Comparison of ENCODE assay signal across 8 mouse cellular contexts in genomic region chr2:71054716-71055115, GRCm38 (mm10). TPM values are rescaled to one million over a fixed set of nuclear protein-coding genes. Genes with fewer than 3 reads are reported as not detected.
A peak's percentile ranks its signal among the peaks of the same experiment; 100 is the strongest.
DNase-seq lines count a peak whose midpoint lies in the region; ATAC-seq and TF ChIP-seq lines count a peak whose summit lies in the region.

No protein-coding gene starts in this region.

- H3K9ac ChIP-seq in heart, embryonic 13.5 days: peak overlapping the region; percentile 91
- H3K9ac ChIP-seq in ES-E14 (ENCODE audit: insufficient read depth, low read depth, low read length, poor library complexity, severe bottlenecking): peak overlapping the region; percentile 97; the same call in 1 of the 2 replicates
- H3K9ac ChIP-seq in heart, embryonic 16.5 days (ENCODE audit: low read length): peak overlapping the region; percentile 95
- H3K9ac ChIP-seq in midbrain, embryonic 11.5 days (ENCODE audit: low read length): peak overlapping the region; percentile 87; the same call in 1 of the 2 replicates

- in situ Hi-C loops in ES-E14 (cut with MboI; ENCODE audit: low sequenced_read_pairs in 2 of 2, unreplicated experiment in 2 of 2): no loop called here

- H3K27me3 ChIP-seq in heart, embryonic 13.5 days (replicated peaks): no peaks in the 10 kb centered on the region
- H3K27me3 ChIP-seq in heart, embryonic 16.5 days (ENCODE audit: control insufficient read depth, insufficient read depth, low read length): no peaks in the 10 kb centered on the region
- H3K27me3 ChIP-seq in midbrain, embryonic 11.5 days (ENCODE audit: control insufficient read depth, insufficient read depth, low read length): no peaks in the 10 kb centered on the region

- no peak for DNase-seq in heart, postnatal 25 days (ENCODE audit: low spot score)
- DNase-seq in ES-E14 (ENCODE audit: low read depth, low spot score): no peak
- no peak for DNase-seq in midbrain, embryonic 11.5 days (ENCODE audit: low spot score, missing footprints)
- no peak for DNase-seq in layer of hippocampus, postnatal 25 days (ENCODE audit: extremely low spot score in 1 of 2, low spot score in 1 of 2)
- DNase-seq in frontal cortex, postnatal 14 days (ENCODE audit: low spot score in 2 of 2): no peak
- no peak for DNase-seq in kidney, postnatal 4 days

- no peak overlapping the region for H3K27ac ChIP-seq in heart, embryonic 13.5 days (replicated peaks)
- H3K27ac ChIP-seq in ES-E14 (ENCODE audit: insufficient read depth, low read depth, low read length, poor library complexity, severe bottlenecking): no peak overlapping the region
- no peak overlapping the region for H3K27ac ChIP-seq in heart, embryonic 16.5 days (ENCODE audit: low read length)
- H3K27ac ChIP-seq in midbrain, embryonic 11.5 days (ENCODE audit: low read depth, low read length): no peak overlapping the region

- H3K36me3 ChIP-seq in heart, embryonic 13.5 days: peaks cover 18% of the 10 kb centered on the region
- H3K36me3 ChIP-seq in ES-E14 (ENCODE audit: control insufficient read depth, insufficient read depth, low read length, poor library complexity, severe bottlenecking): peaks cover 3% of the 10 kb centered on the region; the same call in 1 of the 2 replicates
- H3K36me3 ChIP-seq in heart, embryonic 16.5 days (ENCODE audit: control insufficient read depth, insufficient read depth): peaks cover 6% of the 10 kb centered on the region
- H3K36me3 ChIP-seq in midbrain, embryonic 11.5 days (ENCODE audit: control insufficient read depth, insufficient read depth, low read length): no peaks in the 10 kb centered on the region

- no peak for ATAC-seq in heart, embryonic 13.5 days (ENCODE audit: extremely low read depth, insufficient number of reproducible peaks, low FRiP score, low TSS enrichment)
- ATAC-seq in heart, embryonic 16.5 days (replicated peaks; ENCODE audit: extremely low read depth, insufficient read depth, low FRiP score): no peak
- no peak for ATAC-seq in midbrain, embryonic 11.5 days (ENCODE audit: low FRiP score)

- 43% methylated on average over 9 of the region's 9 CpGs for WGBS in heart, embryonic 13.5 days
- WGBS in heart, embryonic 16.5 days: 33% methylated on average over 9 of the region's 9 CpGs
- WGBS in midbrain, embryonic 11.5 days: 62% methylated on average over 9 of the region's 9 CpGs

- peaks cover 12% of the 10 kb centered on the region for H3K4me1 ChIP-seq in heart, embryonic 13.5 days
- peaks cover 8 to 9% of the 10 kb centered on the region in 2 experiments; a peak in 3 of 4 replicates for H3K4me1 ChIP-seq in ES-E14 (ENCODE audit: control insufficient read depth in 2 of 2, insufficient read depth in 2 of 2, low read length in 2 of 2, poor library complexity in 1 of 2)
- H3K4me1 ChIP-seq in heart, embryonic 16.5 days (ENCODE audit: control insufficient read depth, insufficient read depth, low read length): peaks cover 8% of the 10 kb centered on the region
- peaks cover 11% of the 10 kb centered on the region for H3K4me1 ChIP-seq in midbrain, embryonic 11.5 days (ENCODE audit: control insufficient read depth, insufficient read depth, low read length)

- H3K4me3 ChIP-seq in heart, embryonic 13.5 days: peak overlapping the region; percentile 80
- H3K4me3 ChIP-seq in ES-E14 (ENCODE audit: insufficient read depth in 1 of 2, low read depth in 1 of 2, low read length in 2 of 2, poor library complexity in 1 of 2, severe bottlenecking in 1 of 2): peak overlapping the region; percentile 90 to 96
- peak overlapping the region; percentile 74 for H3K4me3 ChIP-seq in heart, embryonic 16.5 days (ENCODE audit: low read length)
- H3K4me3 ChIP-seq in midbrain, embryonic 11.5 days (ENCODE audit: low read depth, low read length): peak overlapping the region; percentile 82

- H3K9me3 ChIP-seq in heart, embryonic 13.5 days: no peaks in the 10 kb centered on the region
- H3K9me3 ChIP-seq in ES-E14 (ENCODE audit: control insufficient read depth, insufficient read depth, low read depth, low read length): no peaks in the 10 kb centered on the region
- no peaks in the 10 kb centered on the region for H3K9me3 ChIP-seq in heart, embryonic 16.5 days (replicated peaks; ENCODE audit: control insufficient read depth, low read length)
- no peaks in the 10 kb centered on the region for H3K9me3 ChIP-seq in midbrain, embryonic 11.5 days (ENCODE audit: control insufficient read depth, low read length)

- intact Hi-C loops in heart, postnatal 25 days (cut with DNase I): loop anchor here (10.0 kb wide), 1 partner anchor 160 kb away; the partner anchor contains the start of gene Dync1i2

- peak overlapping the region; percentile 87 for H3K4me2 ChIP-seq in heart, embryonic 13.5 days
- H3K4me2 ChIP-seq in heart, embryonic 16.5 days (ENCODE audit: low read depth, low read length): peak overlapping the region; percentile 86
- peak overlapping the region; percentile 67 for H3K4me2 ChIP-seq in midbrain, embryonic 11.5 days

TF ChIP-seq in ES-E14, 5 proteins besides CTCF, POLR2A, EP300 and RAD21:
- TF ChIP-seq CHD2 (IDR thresholded peaks at IDR 0.05; ENCODE audit: low read depth, low read length) (no peak), ZNF384 (IDR thresholded peaks at IDR 0.05; ENCODE audit: low read depth, low read length) (no peak), ZC3H11A (IDR thresholded peaks at IDR 0.05; ENCODE audit: borderline replicate concordance, low read depth, low read length) (no peak), HCFC1 (IDR thresholded peaks at IDR 0.05; ENCODE audit: borderline replicate concordance, insufficient read depth, low read length) (no peak)

RNA-seq across cellular contexts. Expression of gene Dcaf17, which starts 0.4 kb away (rescaled TPM):
- 17.7 and 18.7 TPM in 2 replicates for polyA plus RNA-seq in heart, embryonic 13.5 days (2015; fragmentation: Nextera tagmentation; extraction: Ambion mirVana)
- 1 to 10 TPM; 4.9 to 5.2 TPM for total RNA-seq in heart, postnatal 25 days (2021)
- 14.4 and 20.0 TPM in 2 replicates for total RNA-seq in ES-E14 (2012; rRNA removed)
- polyA plus RNA-seq in heart, embryonic 16.5 days (2015; fragmentation: Nextera tagmentation; extraction: Ambion mirVana): 19.9 and 21.5 TPM in 2 replicates
- 40.5 and 43.4 TPM in 2 replicates for polyA plus RNA-seq in midbrain, embryonic 11.5 days (2014; fragmentation: Nextera tagmentation; extraction: Ambion mirVana)
- 10 to 100 TPM; 10.9 to 13.6 TPM for total RNA-seq in layer of hippocampus, postnatal 25 days (2021)

RNA-seq across cellular contexts. Expression of gene Mettl8, which starts 0.7 kb away (rescaled TPM):
- 9.4 and 9.8 TPM in 2 replicates for polyA plus RNA-seq in heart, embryonic 13.5 days (2015; fragmentation: Nextera tagmentation; extraction: Ambion mirVana)
- 1 to 10 TPM; 4.2 to 5.3 TPM for total RNA-seq in heart, postnatal 25 days (2021)
- 18.0 and 30.2 TPM in 2 replicates for total RNA-seq in ES-E14 (2012; rRNA removed)
- polyA plus RNA-seq in heart, embryonic 16.5 days (2015; fragmentation: Nextera tagmentation; extraction: Ambion mirVana): 10.1 and 15.1 TPM in 2 replicates
- 22.3 and 22.8 TPM in 2 replicates for polyA plus RNA-seq in midbrain, embryonic 11.5 days (2014; fragmentation: Nextera tagmentation; extraction: Ambion mirVana)
- 10 to 100 TPM; 11.9 to 14.2 TPM for total RNA-seq in layer of hippocampus, postnatal 25 days (2021)
